Comparison of ENCODE assay signal across 27 mouse cellular contexts in genomic region chr5:43815769-43816168, GRCm38 (mm10). TPM values are rescaled to one million over a fixed set of nuclear protein-coding genes. Genes with fewer than 3 reads are reported as not detected.
DNase-seq lines count a peak whose midpoint lies in the region; ATAC-seq and TF ChIP-seq lines count a peak whose summit lies in the region.
"Had no signal": no experiment of that assay in that cellular context is flagged by ENCODE, and none has a peak within 500 bp of the region (broad histone marks: within the 10 kb centered on the region; RNA-seq: fewer than 3 reads in every experiment).

No protein-coding gene starts in this region.

- no peak overlapping the region for H3K4me2 ChIP-seq in lung, postnatal 0 days (replicated peaks; ENCODE audit: low read depth, low read length)
- no peak overlapping the region for H3K4me2 ChIP-seq in stomach, embryonic 16.5 days (ENCODE audit: low read depth, low read length)
- H3K4me2 ChIP-seq in midbrain, embryonic 14.5 days (ENCODE audit: low read length): no peak overlapping the region
- H3K4me2 ChIP-seq: forebrain, embryonic 13.5 days; heart, embryonic 13.5 days; hindbrain, embryonic 14.5 days had no signal

- H3K36me3 ChIP-seq in lung, postnatal 0 days (ENCODE audit: insufficient read depth, low read length): no peaks in the 10 kb centered on the region
- no peaks in the 10 kb centered on the region for H3K36me3 ChIP-seq in stomach, embryonic 16.5 days (ENCODE audit: control insufficient read depth, insufficient read depth, low read length)
- H3K36me3 ChIP-seq in midbrain, embryonic 14.5 days (ENCODE audit: control insufficient read depth, insufficient read depth, low read length): no peaks in the 10 kb centered on the region
- H3K36me3 ChIP-seq: forebrain, embryonic 10.5 days; heart, embryonic 10.5 days; heart, embryonic 13.5 days had no signal

- no peak overlapping the region for H3K27ac ChIP-seq in lung, postnatal 0 days (ENCODE audit: low read length)
- H3K27ac ChIP-seq in stomach, embryonic 16.5 days (ENCODE audit: low read length): no peak overlapping the region
- H3K27ac ChIP-seq in midbrain, embryonic 14.5 days (replicated peaks; ENCODE audit: low read depth, low read length): no peak overlapping the region
- H3K27ac ChIP-seq: forebrain, embryonic 10.5 days; forebrain, embryonic 13.5 days; heart, adult 2 months; heart, embryonic 10.5 days; heart, embryonic 13.5 days; hindbrain, embryonic 14.5 days; hindbrain, postnatal 0 days had no signal

- TF ChIP-seq EP300 in lung, postnatal 0 days (IDR thresholded peaks at IDR 0.05): 0 out of 2 replicates have a peak, but pooled peaks have one; percentile 25

- DNase-seq in lung, postnatal 0 days (ENCODE audit: low spot score): no peak
- no peak for DNase-seq in lung, postnatal 14 days
- peak; percentile 78 for DNase-seq in R1 (ENCODE audit: low read depth, low spot score)
- DNase-seq in midbrain, embryonic 14.5 days: no peak
- DNase-seq in kidney, adult 11 months: no peak
- DNase-seq in yolk sac, embryonic 10.5 days (ENCODE audit: low spot score): no peak
- DNase-seq: adrenal gland, postnatal 10 days; adrenal gland, postnatal 36 days; cerebellum, adult 18-20 months; cerebellum, adult 9-10 months; cerebellum, postnatal 14 days; gastrocnemius, postnatal 10 days; gastrocnemius, postnatal 36 days; heart, adult 2 months; heart, postnatal 14 days; heart, postnatal 4 days had no signal

- WGBS in lung, postnatal 0 days: 30% methylated on average over 1 of the region's 1 CpGs
- 21% methylated on average over 1 of the region's 1 CpGs for WGBS in stomach, embryonic 16.5 days
- WGBS in midbrain, embryonic 14.5 days: 51% methylated on average over 1 of the region's 1 CpGs

- H3K4me3 ChIP-seq in lung, postnatal 0 days (ENCODE audit: low read depth, low read length): no peak overlapping the region
- H3K4me3 ChIP-seq in stomach, embryonic 16.5 days (replicated peaks; ENCODE audit: low read length): no peak overlapping the region
- H3K4me3 ChIP-seq in midbrain, embryonic 14.5 days (replicated peaks; ENCODE audit: low read depth, low read length): no peak overlapping the region
- H3K4me3 ChIP-seq: forebrain, embryonic 10.5 days; forebrain, embryonic 13.5 days; heart, adult 2 months; heart, embryonic 10.5 days; heart, embryonic 13.5 days had no signal

- H3K9me3 ChIP-seq in lung, postnatal 0 days (ENCODE audit: low read length): no peaks in the 10 kb centered on the region
- no peaks in the 10 kb centered on the region for H3K9me3 ChIP-seq in stomach, embryonic 16.5 days (replicated peaks; ENCODE audit: control insufficient read depth, low read length)
- no peaks in the 10 kb centered on the region for H3K9me3 ChIP-seq in midbrain, embryonic 14.5 days (ENCODE audit: control insufficient read depth, low read length)
- H3K9me3 ChIP-seq: forebrain, embryonic 10.5 days; forebrain, embryonic 13.5 days; heart, embryonic 10.5 days; heart, embryonic 13.5 days had no signal

- H3K9ac ChIP-seq in lung, postnatal 0 days (replicated peaks; ENCODE audit: low read depth): no peak overlapping the region
- H3K9ac ChIP-seq in stomach, embryonic 16.5 days (ENCODE audit: low read length): no peak overlapping the region
- no peak overlapping the region for H3K9ac ChIP-seq in midbrain, embryonic 14.5 days (replicated peaks; ENCODE audit: low read length)
- H3K9ac ChIP-seq: forebrain, embryonic 13.5 days; heart, embryonic 13.5 days; hindbrain, embryonic 14.5 days had no signal

- no peaks in the 10 kb centered on the region for H3K27me3 ChIP-seq in lung, postnatal 0 days (replicated peaks; ENCODE audit: insufficient read depth, low read length)
- H3K27me3 ChIP-seq in stomach, embryonic 16.5 days (ENCODE audit: control insufficient read depth, insufficient read depth, low read length): no peaks in the 10 kb centered on the region
- H3K27me3 ChIP-seq in midbrain, embryonic 14.5 days (ENCODE audit: control insufficient read depth, insufficient read depth, low read length): no peaks in the 10 kb centered on the region
- H3K27me3 ChIP-seq: forebrain, embryonic 13.5 days; heart, embryonic 13.5 days had no signal

- TF ChIP-seq CTCF in lung, postnatal 0 days (IDR thresholded peaks at IDR 0.05): no peak

- peaks cover 3% of the 10 kb centered on the region; the same call in 1 of the 2 replicates for H3K4me1 ChIP-seq in lung, postnatal 0 days (ENCODE audit: insufficient read depth, low read depth, low read length)
- H3K4me1 ChIP-seq in stomach, embryonic 16.5 days (ENCODE audit: control insufficient read depth, insufficient read depth, low read length): no peaks in the 10 kb centered on the region; the same call in 1 of the 2 replicates
- no peaks in the 10 kb centered on the region for H3K4me1 ChIP-seq in midbrain, embryonic 14.5 days (ENCODE audit: control insufficient read depth, insufficient read depth, low read length)
- H3K4me1 ChIP-seq: forebrain, embryonic 13.5 days; heart, embryonic 13.5 days had no signal

- peak; percentile 53 for ATAC-seq in lung, postnatal 0 days
- ATAC-seq in stomach, embryonic 16.5 days (ENCODE audit: insufficient read depth, low FRiP score): 0 out of 2 replicates have a peak, but pooled peaks have one; percentile 15
- ATAC-seq in midbrain, embryonic 14.5 days (ENCODE audit: low FRiP score, low TSS enrichment): no peak
- ATAC-seq: CD4-positive, CD25-positive, alpha-beta regulatory T cell, adult 4 months; forebrain, embryonic 13.5 days; forebrain, embryonic 16.5 days; hindbrain, postnatal 0 days had no signal

RNA-seq across cellular contexts. Expression of gene Bst1, which starts 2.9 kb away (rescaled TPM):
- 7.1 and 8.4 TPM in 2 replicates for polyA plus RNA-seq in lung, postnatal 0 days (2015; fragmentation: Nextera tagmentation; extraction: Ambion mirVana)
- polyA plus RNA-seq in stomach, embryonic 16.5 days (2015; fragmentation: Nextera tagmentation; extraction: Ambion mirVana): 3.0 and 5.1 TPM in 2 replicates
- not detected in 2 replicates for polyA plus RNA-seq in midbrain, embryonic 14.5 days (2014; fragmentation: Nextera tagmentation; extraction: Ambion mirVana)
- polyA plus RNA-seq: C2C12; CD4-positive, CD25-positive, alpha-beta regulatory T cell, adult 4 months; forebrain, embryonic 13.5 days; forebrain, embryonic 16.5 days; hindbrain, embryonic 11.5 days; hindbrain, embryonic 14.5 days had no signal

RNA-seq across cellular contexts. Expression of gene Fbxl5, which starts 5.7 kb away (rescaled TPM):
- 73.0 and 81.1 TPM in 2 replicates for polyA plus RNA-seq in lung, postnatal 0 days (2015; fragmentation: Nextera tagmentation; extraction: Ambion mirVana)
- polyA plus RNA-seq in stomach, embryonic 16.5 days (2015; fragmentation: Nextera tagmentation; extraction: Ambion mirVana): 58.7 and 62.1 TPM in 2 replicates
- 76.2 and 102 TPM in 2 replicates for polyA plus RNA-seq in midbrain, embryonic 14.5 days (2014; fragmentation: Nextera tagmentation; extraction: Ambion mirVana)

RNA-seq across cellular contexts. Expression of gene Cd38, which starts 52.6 kb away (rescaled TPM):
- polyA plus RNA-seq in lung, postnatal 0 days (2015; fragmentation: Nextera tagmentation; extraction: Ambion mirVana): 33.0 and 42.2 TPM in 2 replicates
- 14.2 and 14.3 TPM in 2 replicates for polyA plus RNA-seq in stomach, embryonic 16.5 days (2015; fragmentation: Nextera tagmentation; extraction: Ambion mirVana)
- 0.93 and 3.3 TPM in 2 replicates for polyA plus RNA-seq in midbrain, embryonic 14.5 days (2014; fragmentation: Nextera tagmentation; extraction: Ambion mirVana)
